Mouse (Mus musculus) spleen, postnatal 10 days (tissue): Measurements from ENCODE around the gene Ptprj.
"Not testable (repeated sequence)": the region's sequence is repeated elsewhere in the genome, so short reads cannot be mapped to it uniquely, and the experiment has no call there.

ENCODE experiments used
- DNase-seq, 2 experiments: peaks; one replicate each; pipeline ENCODE4 v3.0.0; 2021 to 2022; ENCODE audit warnings: low spot score in 2 of 2

The Ptprj gene

DNA sequence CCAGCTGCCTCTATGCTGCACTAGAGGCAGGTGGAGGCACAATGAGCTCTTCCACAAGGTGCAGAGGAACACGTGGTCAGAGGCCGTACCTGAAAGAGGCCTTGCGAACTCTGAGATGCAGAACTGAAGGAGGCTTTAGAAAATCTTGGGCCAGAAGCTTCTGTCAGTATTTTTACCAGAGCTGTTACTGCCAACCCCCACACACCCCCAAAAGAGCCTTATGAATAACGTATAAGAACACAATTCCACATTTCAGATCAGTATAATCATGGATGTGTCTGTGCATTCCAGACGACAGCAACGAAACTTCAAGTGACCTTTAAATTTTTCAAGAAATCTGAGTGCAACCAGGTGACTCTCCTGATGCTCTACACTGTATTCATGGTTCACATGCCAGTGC lies 98.9 kb downstream of the Ptprj start:
- no peak for DNase-seq

DNA sequence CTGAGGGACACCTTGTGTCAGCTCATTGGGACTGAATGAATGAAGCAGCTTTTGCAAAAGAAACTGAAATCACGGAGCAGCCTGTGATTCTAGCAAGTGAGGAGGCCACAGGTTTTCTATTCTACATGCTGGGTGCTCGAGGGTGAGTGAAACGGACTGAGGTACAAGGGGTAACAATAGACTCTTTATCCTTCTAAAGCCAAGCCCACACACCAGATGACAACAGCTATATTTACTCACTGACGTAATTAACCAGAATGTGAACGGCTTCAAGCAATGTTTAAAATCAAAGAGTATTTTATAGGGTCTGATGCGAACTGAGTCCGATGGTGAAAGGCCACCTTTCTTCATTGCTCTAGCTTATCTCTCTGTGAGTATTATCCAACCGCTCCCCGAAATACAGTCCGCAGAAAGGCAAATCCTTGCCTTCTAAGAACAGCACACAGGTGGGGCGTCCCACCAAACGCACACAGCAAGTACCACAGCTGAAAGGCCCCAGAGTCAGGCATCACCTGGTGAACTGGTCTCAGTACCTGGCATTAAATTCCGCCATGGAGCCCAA lies 99.6 kb downstream of the Ptprj start:
- no peak for DNase-seq

DNA sequence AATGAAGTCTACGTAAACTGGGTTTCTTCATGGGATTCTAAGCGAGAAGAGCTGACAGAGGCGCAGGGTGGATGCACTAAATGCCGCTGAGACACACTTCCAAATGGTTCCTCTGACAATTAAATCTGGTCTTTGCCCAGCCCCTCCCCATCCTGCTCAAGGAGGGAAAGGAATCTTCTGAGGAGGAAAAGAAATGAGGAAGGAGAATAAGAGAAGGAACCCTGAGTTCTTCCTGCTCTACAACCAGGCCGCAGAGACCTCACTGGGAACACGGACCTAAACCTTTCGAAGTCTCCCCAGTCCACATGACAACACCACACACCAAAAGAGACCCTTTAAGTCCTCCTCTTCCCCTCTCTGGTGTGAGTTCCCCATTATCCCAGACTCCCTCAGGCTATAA lies 101.9 kb downstream of the Ptprj start:
- DNase-seq = no peak

- no peak for DNase-seq
Measured at GRCm38 (mm10) chr2:90477617-90478016, 102.8 kb downstream of the Ptprj start.

DNA sequence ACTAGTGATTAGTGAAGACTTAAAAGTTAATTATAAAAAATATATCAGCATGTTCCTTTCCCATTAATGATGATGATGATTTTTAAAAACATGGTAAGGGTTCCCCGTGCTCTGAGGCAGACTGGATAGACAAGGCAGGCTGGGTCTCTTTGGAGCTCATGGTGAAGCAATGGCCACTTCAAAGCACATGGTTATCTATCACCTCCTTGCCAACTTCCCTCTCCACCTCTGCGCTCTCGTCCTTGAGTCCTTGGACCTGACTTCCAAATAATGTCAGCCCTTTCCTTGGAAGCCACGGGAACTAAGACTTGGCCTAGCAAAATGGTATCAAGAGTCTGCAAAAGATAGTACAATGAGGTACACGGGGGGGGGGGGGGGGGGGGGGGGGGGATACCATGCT lies 103.7 kb downstream of the Ptprj start:
- no peak for DNase-seq

GRCm38 (mm10) chr2:90476319-90476718 lies 104.1 kb downstream of the Ptprj start:
- DNase-seq = no peak

GRCm38 (mm10) chr2:90474593-90475405 lies 105.6 kb downstream of the Ptprj start:
- DNase-seq = peak; percentile 81 to 91

DNA sequence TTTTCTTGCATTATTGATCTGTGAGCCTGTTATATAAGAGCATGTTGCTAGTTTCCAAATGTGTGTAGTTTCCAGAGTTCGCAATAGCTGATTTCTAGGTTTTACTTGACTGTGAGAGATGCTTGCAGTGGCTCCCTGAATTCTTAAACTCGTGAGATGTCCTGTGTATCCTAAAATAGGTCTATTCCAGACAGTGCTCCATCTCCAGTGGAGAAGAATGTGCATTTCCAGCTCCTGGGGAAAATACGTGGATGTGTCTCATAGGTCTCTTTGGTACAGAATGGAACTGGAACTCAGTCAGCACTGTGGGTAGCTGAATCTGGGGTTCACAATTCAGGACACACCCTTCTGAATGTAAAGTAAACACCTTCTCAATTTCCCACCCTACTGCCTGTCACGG lies 107.7 kb downstream of the Ptprj start:
- DNase-seq = no peak

DNA sequence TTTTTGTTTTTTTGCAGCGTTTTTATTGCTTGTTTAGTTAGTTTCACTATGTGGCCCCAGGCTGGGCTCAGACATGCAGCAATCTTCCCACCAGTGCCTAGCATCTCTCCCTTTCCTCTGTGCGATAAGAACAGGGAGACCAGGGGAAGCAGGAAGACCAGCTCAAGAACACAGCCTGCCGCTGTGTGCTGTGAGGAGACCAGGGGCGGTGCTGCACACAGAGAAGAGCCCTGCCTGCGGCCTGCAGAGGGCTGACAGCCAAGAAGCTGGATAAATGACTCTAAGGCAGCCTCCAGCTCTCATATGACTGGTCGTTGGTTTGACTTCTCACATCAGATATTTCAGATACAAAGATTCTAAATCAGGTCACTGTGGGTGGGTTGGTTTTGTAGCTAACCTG lies 110.3 kb downstream of the Ptprj start:
- DNase-seq = no peak

- DNase-seq = no peak
Measured at GRCm38 (mm10) chr2:90466480-90466879, 114.0 kb downstream of the Ptprj start.

- DNase-seq = no peak
Measured at GRCm38 (mm10) chr2:90463735-90464134, 116.7 kb downstream of the Ptprj start.

DNA sequence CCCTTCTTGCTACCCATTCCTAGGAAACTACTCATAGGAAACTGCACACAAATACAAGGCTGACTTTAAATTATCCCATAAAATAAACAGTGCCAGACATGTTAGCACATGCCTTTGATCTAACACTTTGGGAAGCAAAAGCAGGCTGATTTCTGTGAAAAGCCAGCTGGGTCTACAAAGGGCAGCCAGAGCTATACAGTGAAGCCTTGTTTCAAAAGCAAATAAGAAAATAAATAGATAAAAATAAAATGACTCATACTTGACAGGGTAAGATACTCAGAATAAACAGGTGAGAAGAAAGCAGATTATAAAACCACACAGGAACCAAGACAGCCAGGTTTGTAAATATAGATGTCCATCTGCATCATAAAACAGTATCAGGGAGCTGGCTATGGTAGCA lies 118.2 kb downstream of the Ptprj start:
- no peak for DNase-seq

DNA sequence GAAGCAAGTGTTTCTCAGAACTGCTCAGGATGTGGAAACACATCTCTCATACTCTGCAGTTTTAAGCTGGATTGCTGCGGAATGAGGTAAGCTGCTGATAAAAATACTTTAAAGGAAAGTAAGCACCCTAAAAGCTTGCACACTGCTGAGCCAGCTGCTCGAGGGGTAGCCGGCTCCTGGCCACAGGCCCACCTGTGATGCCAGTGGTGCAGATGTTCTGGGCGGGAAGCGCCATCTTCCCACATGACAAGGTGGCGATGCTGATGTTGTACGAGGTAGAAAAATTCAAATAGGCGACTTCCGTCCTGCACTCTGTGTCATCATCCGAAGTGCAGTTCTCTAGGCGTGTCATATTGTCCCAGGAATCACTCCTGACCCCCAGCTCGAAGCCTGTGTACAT lies 122.5 kb downstream of the Ptprj start:
- no peak for DNase-seq

DNA sequence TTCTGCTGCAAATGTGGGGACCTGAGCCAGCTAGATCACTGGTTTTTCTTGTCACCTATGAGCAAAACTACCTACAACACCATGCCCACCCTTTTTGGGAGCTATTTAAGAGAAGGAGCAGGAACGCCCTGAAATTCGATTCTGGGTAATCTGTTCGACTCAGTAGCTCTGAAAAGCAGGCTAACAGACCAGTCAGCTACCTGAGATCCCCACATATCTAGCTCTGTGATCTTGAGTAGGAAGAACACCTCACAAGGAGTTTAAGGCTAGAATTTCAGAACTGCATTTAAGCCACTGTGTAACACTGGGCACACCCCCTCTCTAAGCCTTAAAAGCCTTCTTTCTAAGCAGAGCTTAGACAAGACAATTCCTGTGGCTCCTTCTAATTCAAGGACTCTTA lies 128.1 kb downstream of the Ptprj start:
- DNase-seq = no peak

- no peak for DNase-seq
Measured at GRCm38 (mm10) chr2:90448967-90449740, 131.3 kb downstream of the Ptprj start.

DNA sequence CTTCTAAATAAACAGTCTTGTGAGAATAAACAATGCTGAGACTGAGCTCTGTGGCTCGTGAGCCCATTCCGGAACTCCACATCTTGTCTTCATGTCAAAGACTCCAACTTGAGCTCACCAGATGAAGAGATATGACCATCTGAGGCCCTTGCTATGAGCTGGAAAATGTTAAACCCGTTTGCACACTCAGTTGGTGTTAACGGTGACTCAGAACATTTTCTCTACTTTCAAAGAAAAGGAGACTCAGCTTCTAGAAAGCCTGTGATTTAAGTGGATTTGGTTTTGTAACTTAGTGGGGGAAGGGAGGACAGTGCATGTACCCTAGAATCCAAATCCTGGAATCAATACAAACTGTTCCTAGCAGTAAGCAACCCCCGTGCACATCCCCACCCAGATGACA lies 136.6 kb downstream of the Ptprj start:
- DNase-seq = no peak

DNA sequence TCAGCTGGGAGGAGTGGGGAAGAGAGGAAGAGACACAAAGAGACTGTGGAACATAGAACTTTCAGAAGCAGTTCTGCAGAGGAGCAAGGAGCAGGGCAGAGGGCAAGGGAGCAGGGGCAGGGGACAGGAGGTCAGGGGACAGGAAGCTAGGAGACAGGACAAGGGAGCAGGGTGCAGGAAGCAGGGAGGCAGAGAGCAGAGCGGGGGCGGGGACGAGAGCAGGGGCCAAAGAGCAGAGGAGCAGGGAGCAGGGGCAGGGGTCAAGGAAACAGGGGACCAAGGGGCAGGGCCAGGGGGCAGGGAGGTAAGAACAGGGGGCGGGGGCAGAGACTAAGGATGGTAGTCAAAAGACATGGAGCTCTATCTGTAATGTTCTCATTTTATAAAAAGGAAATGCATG lies 138.6 kb downstream of the Ptprj start:
- DNase-seq = not testable (repeated sequence)

DNA sequence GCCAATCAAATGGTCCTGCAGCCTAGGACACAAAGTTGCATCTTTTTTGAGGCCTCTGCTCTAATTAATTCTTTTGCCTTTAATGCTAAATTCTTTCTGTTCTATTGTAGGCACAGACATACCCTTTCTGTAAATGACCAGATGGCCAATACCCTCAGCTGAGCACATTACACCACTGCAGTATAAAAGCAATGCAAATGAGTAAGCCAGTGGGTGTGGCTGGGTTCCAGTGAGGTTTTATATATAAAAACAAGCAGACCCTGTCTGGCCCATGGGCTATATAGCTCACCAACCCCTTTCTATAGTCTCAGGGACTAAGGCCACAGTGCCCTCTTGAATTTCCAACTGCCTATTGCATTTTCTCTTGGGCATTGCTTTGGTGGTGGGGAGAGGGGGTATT lies 140.3 kb downstream of the Ptprj start:
- DNase-seq = not testable (repeated sequence)

GRCm38 (mm10) chr2:90437453-90437852 lies 143.0 kb downstream of the Ptprj start:
- not testable (repeated sequence) for DNase-seq

- DNase-seq = not testable (repeated sequence)
Measured at GRCm38 (mm10) chr2:90429782-90430181, 150.7 kb downstream of the Ptprj start.

DNA sequence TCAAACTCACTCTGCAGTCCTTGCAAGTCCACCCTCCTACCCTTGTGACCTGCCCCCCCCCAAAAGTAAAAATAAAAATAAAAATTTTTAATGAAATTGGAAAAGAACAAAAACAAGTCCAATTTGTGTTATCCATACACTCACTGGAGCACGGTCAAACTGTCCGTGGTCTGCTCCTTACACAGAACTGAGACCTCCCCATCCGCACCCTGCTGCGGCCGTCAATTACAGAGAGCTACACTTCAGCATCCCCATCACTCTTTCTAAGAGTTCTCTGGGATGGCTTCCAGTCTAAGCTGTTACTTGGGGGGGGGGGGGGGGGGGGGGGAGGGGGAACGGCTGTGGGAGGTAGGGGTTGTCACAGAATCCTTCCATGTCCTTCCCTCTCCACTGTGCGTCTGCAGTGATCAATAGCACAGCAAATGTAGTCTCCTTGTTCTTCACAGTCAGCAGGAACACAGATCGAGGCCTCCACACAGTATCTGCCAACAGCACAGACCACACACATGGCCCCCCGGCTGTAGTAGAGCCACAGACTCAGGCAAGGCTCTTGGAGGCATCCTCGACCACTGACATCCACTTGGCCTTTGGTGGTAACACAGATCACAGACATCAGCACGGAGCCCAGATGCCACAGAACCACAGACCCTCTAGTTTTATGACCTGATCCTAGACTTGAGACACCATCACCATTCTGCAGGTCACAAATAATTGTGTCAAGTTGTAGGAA lies 151.3 kb downstream of the Ptprj start:
- not testable (repeated sequence) for DNase-seq

DNA sequence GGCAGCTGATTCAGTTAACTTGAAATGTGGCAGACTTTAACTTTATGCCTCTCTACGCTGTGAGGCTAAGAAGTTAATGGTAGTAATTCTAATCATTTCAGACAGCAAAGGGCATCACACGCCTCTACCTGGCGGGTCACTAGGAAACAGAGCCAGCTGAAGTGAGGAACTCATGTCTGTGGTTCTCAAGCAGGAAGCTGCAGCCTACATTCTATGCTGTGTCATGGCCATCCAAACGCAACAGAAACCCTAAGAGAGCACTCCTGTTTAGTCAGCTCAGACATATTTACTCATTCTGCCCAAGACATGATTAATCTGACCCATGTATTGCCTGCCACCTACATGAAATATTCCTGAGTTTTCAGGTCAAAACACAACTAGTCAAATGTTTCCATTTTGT lies 155.5 kb downstream of the Ptprj start:
- not testable (repeated sequence) for DNase-seq
